Mouse (Mus musculus): ENCODE measurements at regions not wholly inside any gene's neighbourhood (a gene's known extent, or its start where the extent isn't known, plus 50 kb on each side); places are given as distances from the start of the nearest gene placed in this dataset.

GRCm38 (mm10) chr5:74825517-74826254 lies 123.0 kb upstream of the Lnx1 start:
- Histone ChIP-seq H3K4me1 (peaks cover 11% of the 10 kb centered on the region), H3K9me3 (no peaks in the 10 kb centered on the region), H3K36me3 (no peaks in the 10 kb centered on the region), H3K27ac (no peak overlapping the region), H3K27me3 (peaks cover 6% of the 10 kb centered on the region; the same call in 1 of the 2 replicates), H3K4me3 (no peak overlapping the region), H3K4me2 (no peak overlapping the region), H3K9ac (no peak overlapping the region)
- ATAC-seq (ENCODE audit: insufficient number of reproducible peaks, insufficient read depth, low FRiP score, low TSS enrichment, low read depth), result no peak
- WGBS, result 26% methylated on average over 5 of the region's 5 CpGs

- ATAC-seq (ENCODE audit: insufficient number of reproducible peaks, insufficient read depth, low FRiP score, low TSS enrichment, low read depth), result no peak
- Histone ChIP-seq H3K27ac (no peak overlapping the region), H3K4me2 (no peak overlapping the region), H3K4me3 (no peak overlapping the region), H3K27me3 (peaks cover 6% of the 10 kb centered on the region; the same call in 1 of the 2 replicates), H3K36me3 (no peaks in the 10 kb centered on the region), H3K4me1 (peaks cover 7% of the 10 kb centered on the region), H3K9ac (no peak overlapping the region), H3K9me3 (no peaks in the 10 kb centered on the region)
- 79% methylated on average over 7 of the region's 7 CpGs for WGBS
Observed at GRCm38 (mm10) chr5:74823719-74824118, 121.0 kb upstream of the Lnx1 start.

- 22% methylated on average over 4 of the region's 4 CpGs for WGBS
- H3K4me2 ChIP-seq, result no peak overlapping the region
- H3K4me3 ChIP-seq, result no peak overlapping the region
- H3K9ac ChIP-seq, result no peak overlapping the region
- H3K27me3 ChIP-seq, result peaks cover 4% of the 10 kb centered on the region; the same call in 1 of the 2 replicates
- H3K27ac ChIP-seq, result no peak overlapping the region
- no peak for ATAC-seq (ENCODE audit: insufficient number of reproducible peaks, insufficient read depth, low FRiP score, low TSS enrichment, low read depth)
- no peaks in the 10 kb centered on the region for H3K9me3 ChIP-seq
- H3K36me3 ChIP-seq, result no peaks in the 10 kb centered on the region
- peaks cover 5% of the 10 kb centered on the region; the same call in 1 of the 2 replicates for H3K4me1 ChIP-seq
Observed at GRCm38 (mm10) chr5:74821969-74822368, 119.3 kb upstream of the Lnx1 start.

GRCm38 (mm10) chr5:74816523-74816922 lies 113.8 kb upstream of the Lnx1 start:
- H3K27me3 ChIP-seq, result no peaks in the 10 kb centered on the region
- ATAC-seq (ENCODE audit: insufficient number of reproducible peaks, insufficient read depth, low FRiP score, low TSS enrichment, low read depth), result no peak
- H3K9me3 ChIP-seq, result no peaks in the 10 kb centered on the region
- H3K4me1 ChIP-seq, result peaks cover 3% of the 10 kb centered on the region
- no peak overlapping the region for H3K4me2 ChIP-seq
- H3K36me3 ChIP-seq, result no peaks in the 10 kb centered on the region
- H3K9ac ChIP-seq, result no peak overlapping the region
- WGBS, result 36% methylated on average over 5 of the region's 5 CpGs
- no peak overlapping the region for H3K4me3 ChIP-seq
- no peak overlapping the region for H3K27ac ChIP-seq

GRCm38 (mm10) chr5:74813396-74813795 lies 110.7 kb upstream of the Lnx1 start:
- H3K4me1 ChIP-seq, result peaks cover 3% of the 10 kb centered on the region
- no peak overlapping the region for H3K9ac ChIP-seq
- no peak overlapping the region for H3K27ac ChIP-seq
- no peak for ATAC-seq (ENCODE audit: insufficient number of reproducible peaks, insufficient read depth, low FRiP score, low TSS enrichment, low read depth)
- no peak overlapping the region for H3K4me2 ChIP-seq
- H3K9me3 ChIP-seq, result no peaks in the 10 kb centered on the region
- no peaks in the 10 kb centered on the region for H3K27me3 ChIP-seq
- no peak overlapping the region for H3K4me3 ChIP-seq
- 27% methylated on average over 3 of the region's 3 CpGs for WGBS
- H3K36me3 ChIP-seq, result no peaks in the 10 kb centered on the region

- H3K27ac ChIP-seq, result no peak overlapping the region
- WGBS, result 73% methylated on average over 7 of the region's 7 CpGs
- no peak for ATAC-seq (ENCODE audit: insufficient number of reproducible peaks, insufficient read depth, low FRiP score, low TSS enrichment, low read depth)
Observed at GRCm38 (mm10) chr5:74811046-74811445, 108.3 kb upstream of the Lnx1 start.

GRCm38 (mm10) chr5:74807581-74808221 lies 105.0 kb upstream of the Lnx1 start:
- WGBS, result 70% methylated on average over 5 of the region's 5 CpGs
- no peak for ATAC-seq (ENCODE audit: insufficient number of reproducible peaks, insufficient read depth, low FRiP score, low TSS enrichment, low read depth)
- Histone ChIP-seq H3K4me3 (no peak overlapping the region), H3K9ac (no peak overlapping the region), H3K4me2 (no peak overlapping the region), H3K27ac (no peak overlapping the region), H3K36me3 (no peaks in the 10 kb centered on the region), H3K9me3 (no peaks in the 10 kb centered on the region), H3K27me3 (0 out of 2 replicates have a peak, but pooled peaks cover under 1% of the 10 kb centered on the region), H3K4me1 (peaks cover 21% of the 10 kb centered on the region; the same call in 1 of the 2 replicates)

More at GRCm38 (mm10) chr5:74811046-74811445, 108.3 kb upstream of the Lnx1 start:
- H3K9ac ChIP-seq, result no peak overlapping the region
- no peak overlapping the region for H3K4me2 ChIP-seq
- H3K9me3 ChIP-seq, result no peaks in the 10 kb centered on the region
- no peaks in the 10 kb centered on the region for H3K36me3 ChIP-seq
- H3K4me3 ChIP-seq, result no peak overlapping the region
- H3K27me3 ChIP-seq, result no peaks in the 10 kb centered on the region
- peaks cover 5% of the 10 kb centered on the region; the same call in 1 of the 2 replicates for H3K4me1 ChIP-seq

- Histone ChIP-seq H3K4me3 (no peak overlapping the region), H3K4me2 (no peak overlapping the region), H3K36me3 (no peaks in the 10 kb centered on the region), H3K9ac (no peak overlapping the region), H3K4me1 (peaks cover 21% of the 10 kb centered on the region; the same call in 1 of the 2 replicates), H3K9me3 (no peaks in the 10 kb centered on the region), H3K27ac (no peak overlapping the region), H3K27me3 (peaks cover 11% of the 10 kb centered on the region; the same call in 1 of the 2 replicates)
- WGBS, result 66% methylated on average over 10 of the region's 10 CpGs
- no peak for ATAC-seq (ENCODE audit: insufficient number of reproducible peaks, insufficient read depth, low FRiP score, low TSS enrichment, low read depth)
Observed at GRCm38 (mm10) chr5:74801946-74802345, 99.2 kb upstream of the Lnx1 start.

GRCm38 (mm10) chr5:74800351-74800750 lies 97.6 kb upstream of the Lnx1 start:
- no peak for ATAC-seq (ENCODE audit: insufficient number of reproducible peaks, insufficient read depth, low FRiP score, low TSS enrichment, low read depth)
- peaks cover 21% of the 10 kb centered on the region for H3K4me1 ChIP-seq
- no peaks in the 10 kb centered on the region for H3K36me3 ChIP-seq
- peaks cover 11% of the 10 kb centered on the region; the same call in 1 of the 2 replicates for H3K27me3 ChIP-seq
- H3K27ac ChIP-seq, result no peak overlapping the region
- no peaks in the 10 kb centered on the region for H3K9me3 ChIP-seq
- WGBS, result 47% methylated on average over 9 of the region's 9 CpGs
- H3K9ac ChIP-seq, result no peak overlapping the region
- no peak overlapping the region for H3K4me3 ChIP-seq
- no peak overlapping the region for H3K4me2 ChIP-seq

GRCm38 (mm10) chr5:74796421-74797067 lies 93.8 kb upstream of the Lnx1 start:
- no peak overlapping the region for H3K4me3 ChIP-seq
- H3K9me3 ChIP-seq, result no peaks in the 10 kb centered on the region
- no peak overlapping the region for H3K27ac ChIP-seq
- ATAC-seq (ENCODE audit: insufficient number of reproducible peaks, insufficient read depth, low FRiP score, low TSS enrichment, low read depth), result peak; percentile 48; the same call in 1 of the 2 replicates
- peaks cover 29% of the 10 kb centered on the region for H3K4me1 ChIP-seq
- no peak overlapping the region for H3K9ac ChIP-seq
- H3K27me3 ChIP-seq, result peaks cover 6% of the 10 kb centered on the region; the same call in 1 of the 2 replicates
- WGBS, result 42% methylated on average over 8 of the region's 8 CpGs
- no peaks in the 10 kb centered on the region for H3K36me3 ChIP-seq
- no peak overlapping the region for H3K4me2 ChIP-seq

GRCm38 (mm10) chr5:74794726-74795125 lies 92.0 kb upstream of the Lnx1 start:
- Histone ChIP-seq H3K27me3 (no peaks in the 10 kb centered on the region; the same call in 1 of the 2 replicates), H3K4me3 (no peak overlapping the region), H3K9ac (no peak overlapping the region), H3K4me2 (no peak overlapping the region), H3K4me1 (peaks cover 30% of the 10 kb centered on the region), H3K27ac (no peak overlapping the region), H3K36me3 (no peaks in the 10 kb centered on the region), H3K9me3 (no peaks in the 10 kb centered on the region)
- ATAC-seq (ENCODE audit: insufficient number of reproducible peaks, insufficient read depth, low FRiP score, low TSS enrichment, low read depth), result no peak
- WGBS, result 91% methylated on average over 4 of the region's 4 CpGs

Measured in embryonic facial prominence, embryonic 13.5 days (tissue).